Mouse (Mus musculus) erythroblast, embryonic 14.5 days (primary cell): ENCODE data around the gene Agpat4. TPM values are rescaled to one million over a fixed set of nuclear protein-coding genes. Genes with fewer than 3 reads are reported as not detected.

Experiments used
- H3K27me3 ChIP-seq: 2 replicates; pipeline ENCODE4 v1.6.1; 2012; ENCODE audit warnings: inconsistent platforms; ENCODE audit not compliant: control insufficient read depth
- H3K36me3 ChIP-seq: 2 replicates; pipeline ENCODE4 v1.6.1; 2012; ENCODE audit warnings: mild to moderate bottlenecking, inconsistent platforms; ENCODE audit not compliant: control insufficient read depth
- H3K4me1 ChIP-seq: 2 replicates; pipeline ENCODE4 v1.6.1; 2012; ENCODE audit warnings: inconsistent platforms; ENCODE audit not compliant: control insufficient read depth
- H3K4me3 ChIP-seq: replicated peaks from 2 replicates; pipeline ENCODE3; 2012; ENCODE audit warnings: moderate library complexity, mild to moderate bottlenecking, inconsistent platforms
- H3K9me3 ChIP-seq: 2 replicates; pipeline ENCODE4 v1.6.1; 2012; ENCODE audit warnings: low read length, inconsistent platforms, mixed read lengths; ENCODE audit not compliant: control insufficient read depth
- GATA1 ChIP-seq: IDR thresholded peaks from 2 replicates; pipeline ENCODE4 v1.6.1; 2012; ENCODE audit warnings: low read length, inconsistent platforms, mixed read lengths
- TAL1 ChIP-seq: IDR thresholded peaks from 3 replicates; pipeline ENCODE4 v1.6.1; 2012; ENCODE audit warnings: low read length, inconsistent platforms, mixed read lengths
- polyA plus RNA-seq: library from polyadenylated mRNA; stranded (reverse); fragments of >175 nt; gene quantifications from 2 replicates; pipeline ENCODE4 v1.2.3, GENCODE M21; 2012

Gene Agpat4
- polyA plus RNA-seq, 1 experiment, result 7.6 TPM

DNA sequence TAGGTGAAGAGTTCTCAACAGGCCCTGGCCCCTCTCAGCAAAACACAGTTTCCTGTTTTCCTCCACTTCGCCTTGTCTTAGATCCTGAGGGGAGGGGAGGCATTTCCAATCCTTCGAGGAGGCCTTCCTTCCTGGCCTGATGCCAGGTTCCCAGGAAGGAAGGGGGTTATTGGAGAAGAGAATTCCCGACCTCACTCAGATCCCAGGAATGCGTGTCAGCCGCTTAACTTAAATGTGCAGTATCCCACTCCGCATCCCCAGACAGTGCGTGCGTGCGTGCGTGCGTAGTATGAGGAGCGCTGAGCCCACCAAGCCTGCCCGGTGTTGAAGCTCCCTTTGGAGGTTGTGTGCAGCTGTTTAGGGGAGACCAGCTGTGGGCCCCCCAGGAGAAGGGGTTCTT is 44.9 kb downstream of the Agpat4 start:
- no peak overlapping the region for H3K4me3 ChIP-seq
- no peaks in the 10 kb centered on the region for H3K9me3 ChIP-seq
- H3K36me3 ChIP-seq, result peaks cover 98% of the 10 kb centered on the region
- H3K27me3 ChIP-seq, result no peaks in the 10 kb centered on the region
- no peak for TF ChIP-seq GATA1
- TF ChIP-seq TAL1, result no peak
- peaks cover 91% of the 10 kb centered on the region for H3K4me1 ChIP-seq

DNA sequence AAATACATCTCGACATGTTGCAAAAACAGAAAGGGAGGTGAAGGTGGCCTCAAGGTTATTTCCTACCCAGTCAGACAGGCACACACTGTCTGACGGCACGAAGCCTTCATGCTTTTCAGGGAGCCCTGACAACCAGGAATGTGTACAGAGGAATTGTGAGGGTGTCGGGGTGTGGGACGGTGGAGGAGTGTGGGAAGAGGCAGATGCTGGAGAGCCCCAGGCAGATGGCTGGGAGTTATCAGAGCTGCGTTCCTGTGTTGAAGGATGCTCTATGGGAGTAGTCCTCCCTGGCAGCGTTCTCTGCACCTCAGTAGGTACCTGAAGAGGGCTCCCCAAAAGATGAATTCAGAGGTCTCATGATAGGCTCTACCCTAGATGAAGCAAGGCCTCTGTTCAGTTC is 45.4 kb downstream of the Agpat4 start:
- H3K4me3 ChIP-seq, result no peak overlapping the region
- peaks cover 91% of the 10 kb centered on the region for H3K4me1 ChIP-seq
- H3K27me3 ChIP-seq, result no peaks in the 10 kb centered on the region
- no peaks in the 10 kb centered on the region for H3K9me3 ChIP-seq
- peaks cover 98% of the 10 kb centered on the region for H3K36me3 ChIP-seq
- no peak for TF ChIP-seq GATA1
- TF ChIP-seq TAL1, result no peak

DNA sequence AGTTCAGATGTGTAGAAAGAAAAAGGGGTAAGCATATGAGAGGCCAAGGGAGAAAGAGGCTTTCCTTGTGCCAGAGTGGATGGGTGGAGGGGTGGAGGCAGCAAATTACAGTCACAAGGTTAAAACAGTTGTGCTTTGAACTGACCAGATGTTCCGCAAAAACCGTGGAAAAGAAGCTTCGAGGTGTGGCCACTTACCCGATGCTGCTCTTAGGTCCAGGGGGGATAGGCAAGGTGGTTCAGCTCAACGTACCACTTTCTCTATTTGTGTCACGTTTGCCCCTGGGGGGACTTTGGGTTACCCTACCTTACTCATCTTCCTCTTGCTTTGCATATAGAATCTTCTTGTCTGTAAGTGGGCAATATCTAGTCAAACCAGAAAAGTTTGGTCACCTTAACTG is 46.0 kb downstream of the Agpat4 start:
- no peaks in the 10 kb centered on the region for H3K9me3 ChIP-seq
- H3K36me3 ChIP-seq, result peaks cover 98% of the 10 kb centered on the region
- no peaks in the 10 kb centered on the region for H3K27me3 ChIP-seq
- H3K4me1 ChIP-seq, result peaks cover 91% of the 10 kb centered on the region
- no peak overlapping the region for H3K4me3 ChIP-seq
- TF ChIP-seq TAL1, result no peak
- TF ChIP-seq GATA1, result no peak

DNA sequence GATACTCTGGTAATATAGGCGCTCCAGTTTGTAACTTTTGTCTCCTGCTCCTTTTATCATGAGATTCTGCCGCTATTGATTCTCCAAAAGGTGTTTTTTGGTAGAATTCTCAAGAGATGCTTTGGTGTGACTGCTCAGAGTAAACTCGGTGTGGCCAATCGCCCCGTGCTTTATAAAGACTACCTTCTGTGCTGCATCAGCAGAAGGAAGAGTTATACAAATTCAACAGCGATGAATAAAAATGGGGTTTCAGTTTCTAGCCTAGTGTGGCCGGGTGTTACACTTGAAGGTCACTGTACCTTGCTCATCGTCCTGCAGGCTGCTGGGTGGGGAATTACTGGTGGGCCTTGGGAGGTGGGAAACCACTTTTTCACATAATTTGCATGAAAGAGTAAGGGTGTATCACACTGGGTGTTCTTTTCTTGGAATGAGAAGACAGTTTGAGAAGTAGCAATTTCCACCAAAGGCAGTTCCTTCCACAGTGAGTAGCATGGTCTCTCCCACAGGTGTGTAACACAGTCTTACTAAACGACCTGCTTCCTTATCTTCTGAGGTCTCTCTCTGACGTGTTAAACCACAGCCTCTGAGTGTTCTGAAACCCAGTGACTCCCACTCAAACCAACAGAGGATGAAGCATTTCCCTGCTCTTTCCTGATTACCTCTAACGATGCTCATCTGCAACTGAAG is 46.6 kb downstream of the Agpat4 start:
- peaks cover 90% of the 10 kb centered on the region for H3K4me1 ChIP-seq
- no peaks in the 10 kb centered on the region for H3K27me3 ChIP-seq
- TF ChIP-seq TAL1 (no peak), GATA1 (no peak)
- peaks cover 98% of the 10 kb centered on the region for H3K36me3 ChIP-seq
- H3K4me3 ChIP-seq, result no peak overlapping the region
- H3K9me3 ChIP-seq, result no peaks in the 10 kb centered on the region

GRCm38 (mm10) chr17:12165701-12166100 is 47.2 kb downstream of the Agpat4 start:
- peaks cover 98% of the 10 kb centered on the region for H3K36me3 ChIP-seq
- no peaks in the 10 kb centered on the region for H3K27me3 ChIP-seq
- H3K9me3 ChIP-seq, result no peaks in the 10 kb centered on the region
- TF ChIP-seq TAL1, result no peak
- TF ChIP-seq GATA1, result no peak
- H3K4me3 ChIP-seq, result no peak overlapping the region
- H3K4me1 ChIP-seq, result peaks cover 90% of the 10 kb centered on the region

DNA sequence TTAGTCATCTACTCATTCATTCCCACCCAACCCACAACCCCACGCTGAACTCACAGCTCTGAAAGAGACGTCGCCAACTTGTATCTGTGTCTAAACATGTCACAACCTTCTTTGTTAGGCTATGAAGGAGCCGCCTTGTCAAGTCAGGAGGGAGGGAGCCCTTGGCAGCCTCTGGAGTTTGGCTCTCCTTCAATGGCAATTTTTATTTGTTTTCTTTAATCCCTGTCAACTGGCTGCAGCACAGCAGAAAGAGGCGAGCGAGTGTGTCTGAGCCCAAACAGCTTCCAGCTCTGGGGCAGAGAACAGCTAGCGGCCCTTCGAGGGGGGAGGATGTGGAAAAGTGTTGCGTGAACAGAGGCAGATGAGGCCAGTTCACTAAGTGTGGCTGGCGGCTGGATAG is 50.0 kb downstream of the Agpat4 start:
- peaks cover 87% of the 10 kb centered on the region for H3K4me1 ChIP-seq
- no peak for TF ChIP-seq TAL1
- TF ChIP-seq GATA1, result no peak
- no peaks in the 10 kb centered on the region for H3K27me3 ChIP-seq
- no peaks in the 10 kb centered on the region for H3K9me3 ChIP-seq
- peaks cover 93% of the 10 kb centered on the region for H3K36me3 ChIP-seq
- H3K4me3 ChIP-seq, result no peak overlapping the region

DNA sequence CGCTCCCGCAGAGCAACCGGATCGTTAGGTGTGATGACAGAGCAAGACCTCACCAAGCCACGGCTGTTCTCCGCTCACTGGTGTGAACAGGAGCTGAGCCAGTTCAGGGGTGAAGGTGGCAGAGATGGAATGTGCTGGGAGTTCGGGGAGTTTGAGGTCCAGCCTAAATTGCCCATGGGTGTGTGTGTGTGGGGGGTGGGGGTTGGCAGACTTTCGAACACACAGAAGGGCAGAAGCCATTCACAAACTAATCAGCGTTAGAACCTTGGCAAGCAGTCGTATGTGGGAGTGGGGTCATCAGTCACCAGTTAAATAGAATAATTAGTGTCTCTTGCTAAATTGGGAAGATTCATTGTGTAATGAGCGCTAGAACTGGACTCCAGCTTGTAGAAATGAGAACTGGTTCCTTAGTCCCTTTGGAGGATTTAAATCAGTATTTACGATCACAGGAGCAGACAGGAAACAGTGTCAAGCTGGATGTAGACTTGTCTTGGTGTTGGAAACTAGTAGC is 50.9 kb downstream of the Agpat4 start:
- Histone ChIP-seq H3K36me3 (peaks cover 93% of the 10 kb centered on the region), H3K9me3 (no peaks in the 10 kb centered on the region), H3K4me1 (peaks cover 87% of the 10 kb centered on the region), H3K27me3 (no peaks in the 10 kb centered on the region), H3K4me3 (no peak overlapping the region)
- TF ChIP-seq TAL1, result no peak
- TF ChIP-seq GATA1, result no peak

DNA sequence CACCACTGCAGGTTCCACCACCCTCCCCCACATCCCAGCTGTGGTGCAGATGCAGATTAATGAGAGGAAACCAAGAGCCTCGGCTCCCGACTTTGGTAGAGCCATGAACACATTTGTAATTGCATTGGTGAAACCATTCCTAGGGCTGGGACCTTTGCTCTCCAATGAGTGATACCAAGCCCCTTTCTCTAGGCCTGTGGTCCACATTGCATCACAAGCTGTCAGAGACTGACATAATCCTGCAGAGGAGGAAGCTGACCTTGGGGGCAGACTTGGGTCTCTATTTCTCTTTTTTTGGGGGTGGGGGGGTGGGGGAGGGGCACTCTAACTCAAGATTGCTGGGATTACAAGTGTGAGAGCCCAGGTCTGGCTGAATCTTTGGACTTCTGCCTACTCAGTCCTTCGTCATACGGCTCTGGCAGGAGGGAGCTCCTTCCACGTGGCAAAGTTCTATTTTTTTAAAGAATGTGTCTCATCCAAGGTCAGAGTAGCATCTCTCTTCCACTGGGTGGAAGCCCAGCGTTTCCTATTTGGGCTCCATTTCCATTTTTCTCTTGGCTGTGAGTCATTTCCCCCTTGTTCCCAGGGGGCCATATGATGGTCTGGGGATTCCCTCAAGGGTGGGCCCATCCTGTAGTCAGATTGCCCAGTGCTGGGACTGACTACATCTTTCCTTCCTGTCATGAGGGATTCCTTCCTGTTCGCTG is 52.4 kb downstream of the Agpat4 start:
- H3K4me1 ChIP-seq, result peaks cover 84% of the 10 kb centered on the region
- H3K27me3 ChIP-seq, result no peaks in the 10 kb centered on the region
- no peaks in the 10 kb centered on the region for H3K9me3 ChIP-seq
- TF ChIP-seq TAL1 (no peak), GATA1 (no peak)
- peaks cover 93% of the 10 kb centered on the region for H3K36me3 ChIP-seq
- no peak overlapping the region for H3K4me3 ChIP-seq

- TF ChIP-seq TAL1, result no peak
- TF ChIP-seq GATA1, result no peak
- H3K4me1 ChIP-seq, result peaks cover 84% of the 10 kb centered on the region
- no peaks in the 10 kb centered on the region for H3K27me3 ChIP-seq
- no peak overlapping the region for H3K4me3 ChIP-seq
- peaks cover 93% of the 10 kb centered on the region for H3K36me3 ChIP-seq
- no peaks in the 10 kb centered on the region for H3K9me3 ChIP-seq
Measured at GRCm38 (mm10) chr17:12171666-12172065, 53.2 kb downstream of the Agpat4 start.
